Mouse (Mus musculus) forebrain, embryonic 13.5 days (tissue): ENCODE data around the gene Rps27. TPM values are rescaled to one million over a fixed set of nuclear protein-coding genes. Genes with fewer than 3 reads are reported as not detected.
A peak's percentile ranks its signal among the peaks of the same experiment; 100 is the strongest.
"Not testable (repeated sequence)": the region's sequence is repeated elsewhere in the genome, so short reads cannot be mapped to it uniquely, and the experiment has no call there.

Experiments
- ATAC-seq: fragments of 200-750 bp; cut with Nextera tagmentation; 2 replicates; pipeline ENCODE4 v1.8.0; 2017
- H3K27ac ChIP-seq: fragments of 300-500 bp; sonication (generic); 2 replicates; pipeline ENCODE4 v1.5.1; 2015; ENCODE audit warnings: inconsistent platforms, mild to moderate bottlenecking, moderate library complexity
- H3K27me3 ChIP-seq: fragments of 300-500 bp; sonication (generic); 2 replicates; pipeline ENCODE4 v1.6.1; 2015; ENCODE audit warnings: mild to moderate bottlenecking, inconsistent platforms
- H3K36me3 ChIP-seq: fragments of 300-500 bp; sonication (generic); 2 replicates; pipeline ENCODE4 v1.6.1; 2015; ENCODE audit warnings: mild to moderate bottlenecking, inconsistent platforms; ENCODE audit not compliant: poor library complexity, severe bottlenecking
- H3K4me1 ChIP-seq: fragments of 300-500 bp; sonication (generic); 2 replicates; pipeline ENCODE4 v1.6.1; 2015; ENCODE audit warnings: inconsistent platforms
- H3K4me2 ChIP-seq: fragments of 300-500 bp; sonication (generic); 2 replicates; pipeline ENCODE4 v1.6.1; 2015; ENCODE audit warnings: inconsistent platforms, mild to moderate bottlenecking, moderate library complexity
- H3K4me3 ChIP-seq: fragments of 300-500 bp; sonication (generic); 2 replicates; pipeline ENCODE4 v1.5.1; 2015; ENCODE audit warnings: mild to moderate bottlenecking, inconsistent platforms
- H3K9ac ChIP-seq: fragments of 300-500 bp; sonication (generic); 2 replicates; pipeline ENCODE4 v1.6.1; 2015; ENCODE audit warnings: mild to moderate bottlenecking, inconsistent platforms
- H3K9me3 ChIP-seq: fragments of 300-500 bp; sonication (generic); replicated peaks from 2 replicates; pipeline ENCODE4 v1.6.1; 2016; ENCODE audit warnings: inconsistent platforms
- WGBS: fragments of 180-500 bp; shearing (Covaris S2); methylation state at CpG from one replicate; pipeline ENCODE4 v1.1.7; 2015; 5-methylcytosine and 5-hydroxymethylcytosine counted together
- polyA plus RNA-seq: library from polyadenylated mRNA; unstranded; fragments of >200 nt; fragmentation: Nextera tagmentation; extraction: Ambion mirVana; gene quantifications from 2 replicates; pipeline ENCODE4 v1.2.1, GENCODE M21; 2015

The Rps27 gene
- 1,194 and 1,420 TPM in 2 replicates for polyA plus RNA-seq

GRCm38 (mm10) chr3:90213377-90213866 is at the start of gene Rps27, which contains the start of gene Rab13:
TSS of gene Rps27 (minus strand) at chr3:90213651.
TSS of gene Rab13 (plus strand) at chr3:90213695.
- peaks cover 35% of the 10 kb centered on the region for H3K36me3 ChIP-seq
- H3K27me3 ChIP-seq: no peaks in the 10 kb centered on the region
- H3K4me3 ChIP-seq: peak within 1 kb of the TSS; percentile 95
- H3K9ac ChIP-seq: peak within 1 kb of the TSS; percentile 87
- peak; percentile 95 for ATAC-seq
- H3K4me1 ChIP-seq: peaks cover 25% of the 10 kb centered on the region
- peak within 1 kb of the TSS; percentile 94 for H3K4me2 ChIP-seq
- H3K9me3 ChIP-seq: no peaks in the 10 kb centered on the region
- whole genome bisulfite sequencing: under 1% methylated on average over 42 of the region's 42 CpGs
- H3K27ac ChIP-seq: peak within 1 kb of the TSS; percentile 84

- ATAC-seq: no peak
- H3K4me3 ChIP-seq: no peak overlapping the region
Measured at GRCm38 (mm10) chr3:90258521-90258920, 45.1 kb upstream of the Rps27 start.

GRCm38 (mm10) chr3:90256731-90257530 is 43.5 kb upstream of the Rps27 start:
- ATAC-seq: no peak
- Histone ChIP-seq H3K9ac (0 out of 2 replicates have a peak overlapping the region, but pooled peaks have one; percentile 8), H3K4me1 (peaks cover 17% of the 10 kb centered on the region), H3K27me3 (no peaks in the 10 kb centered on the region), H3K9me3 (no peaks in the 10 kb centered on the region), H3K27ac (no peak overlapping the region), H3K36me3 (peaks cover 50% of the 10 kb centered on the region), H3K4me3 (no peak overlapping the region), H3K4me2 (no peak overlapping the region)
- 91% methylated on average over 19 of the region's 19 CpGs for WGBS

More at GRCm38 (mm10) chr3:90258521-90258920, 45.1 kb upstream of the Rps27 start:
- Histone ChIP-seq H3K36me3 (peaks cover 66% of the 10 kb centered on the region), H3K27ac (no peak overlapping the region), H3K9ac (no peak overlapping the region), H3K9me3 (no peaks in the 10 kb centered on the region), H3K4me2 (no peak overlapping the region), H3K4me1 (peaks cover 17% of the 10 kb centered on the region), H3K27me3 (no peaks in the 10 kb centered on the region)
- WGBS: 88% methylated on average over 4 of the region's 4 CpGs

- Histone ChIP-seq H3K36me3 (peaks cover 49% of the 10 kb centered on the region), H3K27me3 (no peaks in the 10 kb centered on the region), H3K9ac (0 out of 2 replicates have a peak overlapping the region, but pooled peaks have one; percentile 0), H3K9me3 (no peaks in the 10 kb centered on the region), H3K27ac (no peak overlapping the region), H3K4me2 (peak overlapping the region; percentile 65), H3K4me1 (peaks cover 19% of the 10 kb centered on the region), H3K4me3 (0 out of 2 replicates have a peak overlapping the region, but pooled peaks have one; percentile 89)
- 94% methylated on average over 14 of the region's 14 CpGs for WGBS
- ATAC-seq: no peak
Measured at GRCm38 (mm10) chr3:90255784-90256353, 42.4 kb upstream of the Rps27 start.

- Histone ChIP-seq H3K9me3 (no peaks in the 10 kb centered on the region), H3K4me2 (peak overlapping the region; percentile 65), H3K27ac (no peak overlapping the region), H3K36me3 (peaks cover 48% of the 10 kb centered on the region), H3K27me3 (no peaks in the 10 kb centered on the region), H3K4me3 (peak overlapping the region; percentile 89), H3K4me1 (peaks cover 23% of the 10 kb centered on the region), H3K9ac (peak overlapping the region; percentile 92)
- ATAC-seq: no peak
- 25% methylated on average over 2 of the region's 2 CpGs for WGBS
Measured at GRCm38 (mm10) chr3:90255194-90255565, 41.7 kb upstream of the Rps27 start.

- Histone ChIP-seq H3K27ac (peak overlapping the region; percentile 74), H3K36me3 (peaks cover 42% of the 10 kb centered on the region), H3K27me3 (no peaks in the 10 kb centered on the region), H3K9ac (peak overlapping the region; percentile 92), H3K4me3 (peak overlapping the region; percentile 89), H3K9me3 (no peaks in the 10 kb centered on the region), H3K4me1 (peaks cover 23% of the 10 kb centered on the region), H3K4me2 (peak overlapping the region; percentile 65)
- no peak for ATAC-seq
- WGBS: under 1% methylated on average over 41 of the region's 41 CpGs
Measured at GRCm38 (mm10) chr3:90254419-90255193, 41.2 kb upstream of the Rps27 start.

- ATAC-seq: peak; percentile 97
- Histone ChIP-seq H3K4me1 (peaks cover 30% of the 10 kb centered on the region), H3K27me3 (no peaks in the 10 kb centered on the region), H3K9ac (peak within 1 kb of the TSS; percentile 92), H3K36me3 (peaks cover 34% of the 10 kb centered on the region), H3K9me3 (no peaks in the 10 kb centered on the region), H3K4me2 (peak within 1 kb of the TSS; percentile 65), H3K4me3 (peak within 1 kb of the TSS; percentile 89), H3K27ac (peak within 1 kb of the TSS; percentile 74)
- WGBS: 2% methylated on average over 40 of the region's 40 CpGs
Measured at GRCm38 (mm10) chr3:90253653-90254418, 40.4 kb upstream of the Rps27 start, which contains the start of gene Crtc2. TSS of gene Crtc2 (plus strand) at chr3:90254163.

GRCm38 (mm10) chr3:90253174-90253573 is 39.7 kb upstream of the Rps27 start:
- H3K27me3 ChIP-seq, H3K9me3 ChIP-seq, H3K4me3 ChIP-seq, H3K27ac ChIP-seq, H3K9ac ChIP-seq: not testable (repeated sequence)
- 100% methylated on average over 1 of the region's 1 CpGs for WGBS
- Histone ChIP-seq H3K36me3 (peaks cover 28% of the 10 kb centered on the region), H3K4me1 (peaks cover 34% of the 10 kb centered on the region), H3K4me2 (peak overlapping the region; percentile 65)
- ATAC-seq: 0 out of 2 replicates have a peak, but pooled peaks have one; percentile 1

GRCm38 (mm10) chr3:90252659-90253058 is 39.2 kb upstream of the Rps27 start:
- 97% methylated on average over 2 of the region's 2 CpGs for WGBS
- Histone ChIP-seq H3K4me1 (peaks cover 34% of the 10 kb centered on the region), H3K36me3 (peaks cover 22% of the 10 kb centered on the region)
- not testable (repeated sequence) for H3K9me3 ChIP-seq, H3K27ac ChIP-seq, H3K9ac ChIP-seq, ATAC-seq, H3K27me3 ChIP-seq, H3K4me2 ChIP-seq, H3K4me3 ChIP-seq

GRCm38 (mm10) chr3:90251731-90252226 is 38.3 kb upstream of the Rps27 start:
- H3K4me2 ChIP-seq, H3K27ac ChIP-seq, H3K4me3 ChIP-seq, ATAC-seq, H3K9ac ChIP-seq, H3K27me3 ChIP-seq, H3K9me3 ChIP-seq: not testable (repeated sequence)
- Histone ChIP-seq H3K4me1 (peaks cover 37% of the 10 kb centered on the region), H3K36me3 (peaks cover 15% of the 10 kb centered on the region)
- 93% methylated on average over 9 of the region's 12 CpGs for WGBS

- Histone ChIP-seq H3K36me3 (peaks cover 15% of the 10 kb centered on the region), H3K9ac (no peak overlapping the region), H3K27ac (no peak overlapping the region), H3K9me3 (no peaks in the 10 kb centered on the region), H3K4me2 (no peak overlapping the region), H3K4me1 (peaks cover 30% of the 10 kb centered on the region), H3K27me3 (no peaks in the 10 kb centered on the region), H3K4me3 (no peak overlapping the region)
- no peak for ATAC-seq
- 90% methylated on average over 6 of the region's 6 CpGs for WGBS
Measured at GRCm38 (mm10) chr3:90250791-90251190, 37.3 kb upstream of the Rps27 start.
